Mouse (Mus musculus): ENCODE data around the gene Pid1. TPM values are rescaled to one million over a fixed set of nuclear protein-coding genes. Genes with fewer than 3 reads are reported as not detected.
"Not testable (repeated sequence)": the region's sequence is repeated elsewhere in the genome, so short reads cannot be mapped to it uniquely, and the experiment has no call there.

Gene Pid1
- polyA plus RNA-seq, 1 experiment from 2014 or later: 10.9 TPM

GRCm38 (mm10) chr1:84205746-84206145, 158.2 kb downstream of the Pid1 start:
- H3K27ac ChIP-seq; H3K4me3 ChIP-seq; H3K27me3 ChIP-seq; ATAC-seq (ENCODE audit: borderline replicate concordance, extremely low read depth, low FRiP score, low TSS enrichment); H3K4me1 ChIP-seq; H3K4me2 ChIP-seq; H3K9ac ChIP-seq; H3K9me3 ChIP-seq; H3K36me3 ChIP-seq: not testable (repeated sequence)
- WGBS: 97% methylated on average over 3 of the region's 3 CpGs

- Histone ChIP-seq H3K4me3 (no peak overlapping the region), H3K9ac (no peak overlapping the region), H3K4me1 (no peaks in the 10 kb centered on the region), H3K36me3 (no peaks in the 10 kb centered on the region), H3K4me2 (no peak overlapping the region), H3K27ac (no peak overlapping the region), H3K9me3 (no peaks in the 10 kb centered on the region), H3K27me3 (no peaks in the 10 kb centered on the region)
- WGBS: 82% methylated on average over 4 of the region's 4 CpGs
- ATAC-seq (ENCODE audit: borderline replicate concordance, extremely low read depth, low FRiP score, low TSS enrichment): no peak
These were observed 160.5 kb downstream of the Pid1 start for GRCm38 (mm10) chr1:84203494-84203893.

GRCm38 (mm10) chr1:84199890-84200289, 164.1 kb downstream of the Pid1 start:
- no peak for ATAC-seq (ENCODE audit: borderline replicate concordance, extremely low read depth, low FRiP score, low TSS enrichment)
- Histone ChIP-seq H3K4me3 (no peak overlapping the region), H3K4me1 (no peaks in the 10 kb centered on the region), H3K9ac (no peak overlapping the region), H3K4me2 (no peak overlapping the region), H3K9me3 (no peaks in the 10 kb centered on the region), H3K27ac (no peak overlapping the region), H3K27me3 (no peaks in the 10 kb centered on the region), H3K36me3 (no peaks in the 10 kb centered on the region)
- WGBS: 61% methylated on average over 2 of the region's 2 CpGs

GRCm38 (mm10) chr1:84198887-84199286, 165.1 kb downstream of the Pid1 start:
- 72% methylated on average over 2 of the region's 2 CpGs for whole genome bisulfite sequencing
- Histone ChIP-seq H3K36me3 (no peaks in the 10 kb centered on the region), H3K27me3 (no peaks in the 10 kb centered on the region), H3K4me1 (no peaks in the 10 kb centered on the region), H3K9me3 (no peaks in the 10 kb centered on the region), H3K4me3 (no peak overlapping the region), H3K27ac (no peak overlapping the region), H3K4me2 (no peak overlapping the region), H3K9ac (no peak overlapping the region)
- no peak for ATAC-seq (ENCODE audit: borderline replicate concordance, extremely low read depth, low FRiP score, low TSS enrichment)

GRCm38 (mm10) chr1:84192167-84192566, 171.8 kb downstream of the Pid1 start:
- Histone ChIP-seq H3K4me3 (no peak overlapping the region), H3K9ac (no peak overlapping the region), H3K9me3 (no peaks in the 10 kb centered on the region), H3K36me3 (no peaks in the 10 kb centered on the region), H3K27me3 (no peaks in the 10 kb centered on the region), H3K4me2 (no peak overlapping the region), H3K27ac (no peak overlapping the region), H3K4me1 (no peaks in the 10 kb centered on the region)
- no peak for ATAC-seq (ENCODE audit: borderline replicate concordance, extremely low read depth, low FRiP score, low TSS enrichment)

- ATAC-seq (ENCODE audit: borderline replicate concordance, extremely low read depth, low FRiP score, low TSS enrichment): no peak
- no peak overlapping the region for H3K4me3 ChIP-seq
- no peaks in the 10 kb centered on the region for H3K27me3 ChIP-seq
- WGBS: 65% methylated on average over 5 of the region's 5 CpGs
- no peak overlapping the region for H3K9ac ChIP-seq
- H3K4me2 ChIP-seq: no peak overlapping the region
- H3K36me3 ChIP-seq: no peaks in the 10 kb centered on the region
- H3K4me1 ChIP-seq: no peaks in the 10 kb centered on the region
- H3K9me3 ChIP-seq: no peaks in the 10 kb centered on the region
- no peak overlapping the region for H3K27ac ChIP-seq
These were observed 174.5 kb downstream of the Pid1 start for GRCm38 (mm10) chr1:84189446-84189845.

GRCm38 (mm10) chr1:84186756-84187437, 177.1 kb downstream of the Pid1 start:
- no peak overlapping the region for H3K4me2 ChIP-seq
- no peaks in the 10 kb centered on the region for H3K9me3 ChIP-seq
- H3K4me3 ChIP-seq: no peak overlapping the region
- no peaks in the 10 kb centered on the region for H3K36me3 ChIP-seq
- H3K27me3 ChIP-seq: no peaks in the 10 kb centered on the region
- no peak overlapping the region for H3K27ac ChIP-seq
- H3K4me1 ChIP-seq: no peaks in the 10 kb centered on the region
- WGBS: 66% methylated on average over 4 of the region's 4 CpGs
- ATAC-seq (ENCODE audit: borderline replicate concordance, extremely low read depth, low FRiP score, low TSS enrichment): no peak
- H3K9ac ChIP-seq: no peak overlapping the region

- no peaks in the 10 kb centered on the region for H3K36me3 ChIP-seq
- H3K4me1 ChIP-seq: no peaks in the 10 kb centered on the region
- H3K4me2 ChIP-seq: no peak overlapping the region
- H3K27ac ChIP-seq: no peak overlapping the region
- no peaks in the 10 kb centered on the region for H3K9me3 ChIP-seq
- H3K9ac ChIP-seq: no peak overlapping the region
- ATAC-seq (ENCODE audit: borderline replicate concordance, extremely low read depth, low FRiP score, low TSS enrichment): no peak
- WGBS: 76% methylated on average over 1 of the region's 1 CpGs
- H3K4me3 ChIP-seq: no peak overlapping the region
- H3K27me3 ChIP-seq: no peaks in the 10 kb centered on the region
These were observed 186.3 kb downstream of the Pid1 start for GRCm38 (mm10) chr1:84177696-84178095.

GRCm38 (mm10) chr1:84177033-84177432, 186.9 kb downstream of the Pid1 start:
- no peaks in the 10 kb centered on the region for H3K27me3 ChIP-seq
- ATAC-seq (ENCODE audit: borderline replicate concordance, extremely low read depth, low FRiP score, low TSS enrichment): no peak
- no peaks in the 10 kb centered on the region for H3K9me3 ChIP-seq
- no peaks in the 10 kb centered on the region for H3K36me3 ChIP-seq
- H3K4me3 ChIP-seq: no peak overlapping the region
- no peak overlapping the region for H3K9ac ChIP-seq
- H3K4me1 ChIP-seq: no peaks in the 10 kb centered on the region
- H3K27ac ChIP-seq: no peak overlapping the region
- no peak overlapping the region for H3K4me2 ChIP-seq
- 38% methylated on average over 2 of the region's 2 CpGs for WGBS

- H3K27me3 ChIP-seq: no peaks in the 10 kb centered on the region
- no peak overlapping the region for H3K4me3 ChIP-seq
- no peak overlapping the region for H3K9ac ChIP-seq
- H3K9me3 ChIP-seq: no peaks in the 10 kb centered on the region
- no peak for ATAC-seq (ENCODE audit: borderline replicate concordance, extremely low read depth, low FRiP score, low TSS enrichment)
- H3K4me1 ChIP-seq: no peaks in the 10 kb centered on the region
- no peaks in the 10 kb centered on the region for H3K36me3 ChIP-seq
- no peak overlapping the region for H3K27ac ChIP-seq
- 75% methylated on average over 6 of the region's 6 CpGs for WGBS
- H3K4me2 ChIP-seq: no peak overlapping the region
These were observed 191.0 kb downstream of the Pid1 start for GRCm38 (mm10) chr1:84172941-84173340.

GRCm38 (mm10) chr1:84157790-84158189, 206.2 kb downstream of the Pid1 start:
- Histone ChIP-seq H3K27me3 (no peaks in the 10 kb centered on the region), H3K4me2 (no peak overlapping the region), H3K9ac (no peak overlapping the region), H3K36me3 (no peaks in the 10 kb centered on the region), H3K27ac (no peak overlapping the region), H3K9me3 (no peaks in the 10 kb centered on the region), H3K4me1 (no peaks in the 10 kb centered on the region), H3K4me3 (no peak overlapping the region)
- no peak for ATAC-seq (ENCODE audit: borderline replicate concordance, extremely low read depth, low FRiP score, low TSS enrichment)
- 70% methylated on average over 3 of the region's 3 CpGs for WGBS

GRCm38 (mm10) chr1:84155585-84155930, 208.4 kb downstream of the Pid1 start:
- no peak for ATAC-seq (ENCODE audit: borderline replicate concordance, extremely low read depth, low FRiP score, low TSS enrichment)
- H3K4me1 ChIP-seq: no peaks in the 10 kb centered on the region
- WGBS: 6% methylated on average over 2 of the region's 2 CpGs
- H3K27me3 ChIP-seq: no peaks in the 10 kb centered on the region
- no peak overlapping the region for H3K9ac ChIP-seq
- H3K36me3 ChIP-seq: no peaks in the 10 kb centered on the region
- no peaks in the 10 kb centered on the region for H3K9me3 ChIP-seq
- no peak overlapping the region for H3K27ac ChIP-seq
- no peak overlapping the region for H3K4me2 ChIP-seq
- no peak overlapping the region for H3K4me3 ChIP-seq
